Mouse (Mus musculus): ENCODE data around the gene Hpdl. TPM values are rescaled to one million over a fixed set of nuclear protein-coding genes. Genes with fewer than 3 reads are reported as not detected.

Gene Hpdl
- total and polyA plus RNA-seq, 3 experiments = 0.31 to 1.2 (median 0.59) TPM

- dilution Hi-C loops (cut with MboI; ENCODE audit: extremely low pct_ligation_motif_present, extremely low pct_unique_long_range_greater_than_20kb, low sequenced_read_pairs) = no loop called here
- DNase-seq (ENCODE audit: extremely low read depth) = peak; percentile 19
- peaks cover under 1% of the 10 kb centered on the region for H3K9me3 ChIP-seq (replicated peaks; ENCODE audit: low read length)
- TF ChIP-seq SIN3A (IDR thresholded peaks at IDR 0.05; ENCODE audit: low read length) (no peak), TCF12 (IDR thresholded peaks at IDR 0.05; ENCODE audit: low read depth, low read length) (no peak), MAFK (IDR thresholded peaks at IDR 0.05; ENCODE audit: insufficient replicate concordance, low read length) (no peak), HCFC1 (IDR thresholded peaks at IDR 0.05; ENCODE audit: low read depth, low read length) (no peak), JUND (conservative IDR thresholded peaks at IDR 0.05; ENCODE audit: low read depth, low read length) (no peak), PAX5 (IDR thresholded peaks at IDR 0.05; ENCODE audit: low read length) (no peak), MAX (IDR thresholded peaks at IDR 0.05; ENCODE audit: low read length) (no peak), ETS1 (conservative IDR thresholded peaks at IDR 0.05; ENCODE audit: low read depth, low read length) (no peak), SMC3 (IDR thresholded peaks at IDR 0.05; ENCODE audit: low read depth, low read length) (no peak), IRF4 (IDR thresholded peaks at IDR 0.05; ENCODE audit: low read depth, low read length) (no peak), TBP (conservative IDR thresholded peaks at IDR 0.05; ENCODE audit: low read depth, low read length) (no peak), ZKSCAN1 (IDR thresholded peaks at IDR 0.05; ENCODE audit: borderline replicate concordance, low read depth, low read length) (no peak), CTCF (conservative IDR thresholded peaks at IDR 0.05 in 1 of 2, IDR thresholded peaks at IDR 0.05 in 1 of 2; ENCODE audit: low read depth in 2 of 2, low read length in 2 of 2) (no peak), MEF2A (IDR thresholded peaks at IDR 0.05; ENCODE audit: borderline replicate concordance, low read depth, low read length) (no peak), CHD2 (IDR thresholded peaks at IDR 0.05; ENCODE audit: low read length) (no peak)
- H3K4me3 ChIP-seq (replicated peaks in 1 of 3; ENCODE audit: low read depth in 2 of 3, low read length in 2 of 3, poor library complexity in 1 of 3) = no peak overlapping the region
- no peak overlapping the region for H3K27ac ChIP-seq (ENCODE audit: insufficient read depth, low read depth)
- H3K79me2 ChIP-seq (replicated peaks; ENCODE audit: control insufficient read depth, extremely low read depth, insufficient read depth, poor library complexity, severe bottlenecking) = no peaks in the 10 kb centered on the region
- H3K9ac ChIP-seq (ENCODE audit: insufficient read depth, low read depth) = no peak overlapping the region
- no peak overlapping the region for H3K4me2 ChIP-seq (ENCODE audit: insufficient read depth, low read depth, poor library complexity, severe bottlenecking)
- H3K36me3 ChIP-seq (replicated peaks in 1 of 2; ENCODE audit: control insufficient read depth in 1 of 2, insufficient read depth in 1 of 2, low read length in 1 of 2) = no peaks in the 10 kb centered on the region
- in situ Hi-C loops (cut with MboI; ENCODE audit: low pct_ligation_motif_present, low pct_unique_long_range_greater_than_20kb, low sequenced_read_pairs) = no loop called here
- H3K27me3 ChIP-seq (replicated peaks) = no peaks in the 10 kb centered on the region
- H3K4me1 ChIP-seq (ENCODE audit: control insufficient read depth in 1 of 2, insufficient read depth in 2 of 2) = peaks cover 0 to 18% of the 10 kb centered on the region in 2 experiments; a peak in 2 of 4 replicates
These were observed 40.1 kb downstream of the Hpdl start for GRCm38 (mm10) chr4:116781366-116781765.

DNA sequence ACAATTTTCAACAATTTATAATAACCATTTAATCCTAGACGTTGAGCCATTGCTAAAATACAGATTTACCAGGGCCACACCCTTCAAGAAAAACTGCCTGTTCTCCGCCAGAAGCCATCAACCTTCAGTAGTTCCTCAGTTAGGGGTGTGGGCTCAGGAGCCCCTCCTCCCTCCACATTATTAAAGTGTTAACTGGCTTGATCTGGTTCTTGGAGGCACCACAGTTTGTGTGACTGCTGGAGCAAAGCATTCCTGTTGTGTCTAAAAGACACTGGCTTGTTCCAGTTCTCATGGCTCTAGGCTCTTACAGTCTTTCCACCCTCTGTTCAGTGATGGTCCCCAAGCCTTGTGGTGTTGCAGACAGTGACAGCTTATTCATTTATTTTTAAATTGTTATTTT is 41.0 kb downstream of the Hpdl start:
- dilution Hi-C loops (cut with MboI; ENCODE audit: extremely low pct_ligation_motif_present, extremely low pct_unique_long_range_greater_than_20kb, low sequenced_read_pairs) (no loop called here), in situ Hi-C loops (cut with MboI; ENCODE audit: low pct_ligation_motif_present, low pct_unique_long_range_greater_than_20kb, low sequenced_read_pairs) (no loop called here)
- H3K4me3 ChIP-seq (replicated peaks in 1 of 3; ENCODE audit: low read depth in 2 of 3, low read length in 2 of 3, poor library complexity in 1 of 3) = no peak overlapping the region
- TF ChIP-seq MAZ (IDR thresholded peaks at IDR 0.05; ENCODE audit: low read depth, low read length) = no peak
- no peak for TF ChIP-seq POLR2A (IDR thresholded peaks at IDR 0.05; ENCODE audit: low read depth, low read length)
- TF ChIP-seq RAD21 (IDR thresholded peaks at IDR 0.05; ENCODE audit: low read depth, low read length) = no peak
- H3K9me3 ChIP-seq (replicated peaks; ENCODE audit: low read length) = no peaks in the 10 kb centered on the region
- no peak overlapping the region for H3K4me2 ChIP-seq (ENCODE audit: insufficient read depth, low read depth, poor library complexity, severe bottlenecking)
- H3K27ac ChIP-seq (ENCODE audit: insufficient read depth, low read depth) = no peak overlapping the region
- no peaks in the 10 kb centered on the region for H3K79me2 ChIP-seq (replicated peaks; ENCODE audit: control insufficient read depth, extremely low read depth, insufficient read depth, poor library complexity, severe bottlenecking)
- no peaks in the 10 kb centered on the region for H3K27me3 ChIP-seq (replicated peaks)
- peaks cover 0 to 18% of the 10 kb centered on the region in 2 experiments; a peak in 2 of 4 replicates for H3K4me1 ChIP-seq (ENCODE audit: control insufficient read depth in 1 of 2, insufficient read depth in 2 of 2)
- DNase-seq (ENCODE audit: extremely low read depth) = no peak
- no peak overlapping the region for H3K9ac ChIP-seq (ENCODE audit: insufficient read depth, low read depth)
- H3K36me3 ChIP-seq (replicated peaks in 1 of 2; ENCODE audit: control insufficient read depth in 1 of 2, insufficient read depth in 1 of 2, low read length in 1 of 2) = no peaks in the 10 kb centered on the region
